Mouse (Mus musculus) thymus, adult 18-20 months (tissue): Measurements from ENCODE around the gene Pacsin1.

ENCODE experiments used
- DNase-seq, 2 experiments: peaks; one replicate each; pipeline ENCODE4 v3.0.0; 2022; ENCODE audit warnings: mixed read lengths in 2 of 2

Gene Pacsin1

DNA sequence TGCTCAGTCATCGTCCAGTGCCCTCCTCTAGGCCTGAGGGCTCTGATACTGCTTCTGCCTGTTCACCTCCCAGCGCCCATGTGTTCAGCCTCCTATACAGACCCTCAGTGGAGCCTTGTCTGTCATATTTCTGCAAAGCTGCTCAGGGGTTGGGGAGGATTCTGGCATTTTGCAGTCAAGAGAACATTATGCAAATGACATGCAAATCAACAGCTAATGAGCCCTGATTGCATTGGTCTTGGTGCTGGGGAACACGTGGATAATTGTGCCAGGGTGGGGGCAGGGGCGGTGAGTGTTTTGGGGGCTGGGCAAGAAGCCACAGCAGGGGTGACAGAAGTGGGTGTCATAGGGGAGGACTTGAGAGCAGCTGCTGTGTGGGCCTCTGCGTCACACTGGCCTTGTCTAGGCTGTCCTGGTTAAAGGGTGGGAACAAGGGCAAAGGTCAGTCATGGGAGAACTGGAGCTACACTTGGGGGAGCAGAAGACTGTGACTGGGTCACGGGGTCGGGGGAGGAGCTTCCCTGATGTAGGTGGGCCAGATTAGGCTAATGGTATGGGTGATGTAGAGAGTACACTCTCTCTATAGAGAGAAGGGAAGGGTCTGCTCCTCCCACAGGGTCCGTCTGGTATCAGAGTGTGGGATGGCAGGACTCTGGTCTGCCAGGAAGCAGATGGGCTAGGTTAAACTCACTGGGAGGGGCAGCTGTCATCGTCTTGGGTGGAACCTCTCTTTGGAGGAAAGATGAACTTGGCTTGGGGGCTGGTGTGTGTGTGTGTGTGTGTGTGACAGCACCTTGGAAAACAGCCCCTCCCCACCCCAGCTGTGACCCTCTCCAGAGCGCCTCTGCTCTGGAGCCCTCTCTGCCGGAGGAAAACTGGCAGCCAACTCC lies 23.9 kb downstream of the Pacsin1 start:
- no peak for DNase-seq

DNA sequence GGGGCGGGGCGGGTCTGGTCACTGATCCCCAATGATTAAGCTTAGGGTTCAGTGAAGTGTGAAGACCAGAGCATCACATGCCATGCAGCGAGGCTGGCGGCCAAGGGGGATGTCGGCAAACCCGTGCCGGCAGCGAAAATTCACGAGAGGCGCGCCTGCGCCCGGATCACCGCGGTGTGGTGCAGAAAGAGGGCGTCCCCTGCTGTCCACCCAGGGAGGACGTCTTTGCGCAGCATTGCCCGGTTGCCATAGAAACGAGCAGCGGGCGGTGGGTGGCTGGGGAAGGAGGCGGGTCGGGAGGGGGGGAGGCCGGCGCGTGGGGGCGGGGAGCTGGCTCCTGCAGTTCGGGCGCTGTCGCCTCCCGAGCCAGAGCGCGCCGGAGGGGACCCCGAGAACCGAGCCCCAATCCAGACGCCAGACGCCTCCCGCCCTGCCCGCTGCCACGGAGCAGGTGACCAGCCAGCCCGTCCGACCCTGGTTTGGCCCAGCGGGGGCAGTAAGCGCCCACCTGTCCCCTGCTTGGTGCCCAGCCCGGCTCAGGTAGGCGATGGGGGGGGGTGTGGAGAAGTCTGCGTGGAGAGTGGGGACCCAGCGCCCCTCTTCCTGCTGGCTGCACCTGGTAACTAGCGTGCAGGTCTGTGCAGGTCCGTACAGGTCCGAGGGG lies 29.7 kb downstream of the Pacsin1 start:
- DNase-seq: peak in 1 of 2 experiments; percentile 16

DNA sequence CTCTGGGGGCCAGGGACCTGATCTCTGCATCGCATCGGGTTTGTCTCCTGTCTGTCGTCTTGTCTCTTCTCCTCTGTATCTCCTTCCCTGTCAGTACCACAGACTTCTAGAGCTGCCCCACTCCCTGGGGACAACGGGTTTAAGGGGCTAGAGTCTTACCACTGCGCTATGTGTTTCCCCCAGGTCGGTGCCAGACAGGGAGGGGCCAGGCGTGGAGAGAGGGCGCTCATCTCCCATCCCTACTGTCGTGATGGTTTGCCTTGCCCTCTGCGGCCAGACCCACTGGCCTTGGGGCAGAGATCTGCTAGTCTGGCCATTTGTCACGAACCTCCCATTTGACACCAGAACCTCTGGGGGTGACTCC lies 30.2 kb downstream of the Pacsin1 start:
- DNase-seq: no peak

DNA sequence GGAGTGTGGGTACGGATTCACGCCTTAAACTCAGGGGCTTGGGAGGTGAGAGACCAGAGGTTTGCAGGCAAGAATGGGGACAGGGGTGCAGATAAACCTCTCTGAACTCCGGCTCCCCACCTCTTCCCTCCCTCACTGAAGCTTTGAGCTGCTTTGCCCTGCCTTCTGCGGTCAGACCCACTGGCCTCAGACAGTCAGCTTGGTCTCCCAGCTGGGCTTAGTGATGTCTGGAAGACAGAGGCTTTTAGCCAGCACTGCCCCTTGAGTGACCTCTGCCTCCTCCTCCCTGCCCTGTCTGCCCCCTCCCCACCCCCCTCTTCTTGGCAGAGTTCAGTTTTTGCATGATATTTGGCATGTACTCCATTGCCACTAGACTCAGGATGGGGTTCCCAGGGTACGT lies 31.1 kb downstream of the Pacsin1 start:
- DNase-seq: no peak

DNA sequence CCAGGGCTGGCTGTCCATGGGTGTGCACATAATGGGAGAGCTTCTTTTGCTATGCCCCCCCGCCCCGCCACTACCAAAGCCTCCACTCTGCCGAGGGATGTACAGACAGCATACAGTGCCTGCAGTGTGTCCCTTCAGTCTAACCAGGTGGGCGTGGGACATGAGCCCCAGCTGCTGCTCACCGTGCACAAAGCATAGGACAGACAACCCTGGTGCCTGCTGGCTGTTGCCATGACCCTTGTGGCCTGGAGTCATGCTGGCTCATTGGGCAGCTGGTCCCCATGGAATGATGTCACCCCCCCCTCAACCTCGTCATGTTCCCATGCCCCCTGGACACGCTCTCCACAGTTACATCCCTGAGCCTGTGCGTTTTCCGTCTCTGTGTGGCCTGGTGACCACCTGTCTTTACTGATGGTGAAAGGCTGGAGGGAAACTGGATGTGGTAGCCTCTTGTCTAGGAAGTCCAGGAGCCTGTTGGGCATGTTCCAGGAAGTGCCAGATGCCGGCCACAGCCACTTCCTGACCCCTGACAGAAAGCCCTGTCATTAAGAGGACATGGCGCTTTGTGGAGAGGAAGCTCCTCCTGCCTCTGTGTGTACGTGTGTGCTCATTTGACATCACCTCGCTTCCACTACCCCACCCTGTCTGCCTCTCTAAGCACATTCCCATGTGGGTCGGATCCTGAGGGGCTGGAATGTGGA lies 35.8 kb downstream of the Pacsin1 start:
- no peak for DNase-seq

DNA sequence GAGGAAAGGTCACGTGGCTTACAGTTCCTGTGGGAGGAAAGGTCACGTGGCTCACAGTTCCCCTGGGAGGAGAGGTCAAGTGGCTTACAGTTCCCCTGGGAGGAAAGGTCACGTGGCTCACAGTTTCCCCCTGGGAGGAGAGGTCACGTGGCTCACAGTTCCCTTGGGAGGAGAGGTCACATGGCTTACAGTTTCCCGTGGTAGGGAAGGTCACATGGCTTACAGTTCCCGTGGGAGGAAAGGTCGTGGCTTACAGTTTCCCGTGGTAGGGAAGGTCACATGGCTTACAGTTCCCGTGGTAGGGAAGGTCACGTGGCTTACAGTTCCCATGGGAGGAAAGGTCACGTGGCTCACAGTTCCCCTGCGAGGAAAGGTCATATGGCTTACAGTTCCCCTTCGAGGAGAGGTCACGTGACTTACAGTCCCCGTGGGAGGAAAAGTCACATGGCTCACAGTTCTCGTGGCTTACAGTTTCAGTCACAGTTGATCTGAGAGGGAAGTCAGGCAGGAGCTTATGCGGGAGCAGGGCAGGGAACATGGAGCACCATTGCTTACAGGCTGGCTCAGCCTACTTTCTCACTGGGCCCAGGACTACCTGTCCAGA lies 44.4 kb downstream of the Pacsin1 start:
- no peak for DNase-seq

DNA sequence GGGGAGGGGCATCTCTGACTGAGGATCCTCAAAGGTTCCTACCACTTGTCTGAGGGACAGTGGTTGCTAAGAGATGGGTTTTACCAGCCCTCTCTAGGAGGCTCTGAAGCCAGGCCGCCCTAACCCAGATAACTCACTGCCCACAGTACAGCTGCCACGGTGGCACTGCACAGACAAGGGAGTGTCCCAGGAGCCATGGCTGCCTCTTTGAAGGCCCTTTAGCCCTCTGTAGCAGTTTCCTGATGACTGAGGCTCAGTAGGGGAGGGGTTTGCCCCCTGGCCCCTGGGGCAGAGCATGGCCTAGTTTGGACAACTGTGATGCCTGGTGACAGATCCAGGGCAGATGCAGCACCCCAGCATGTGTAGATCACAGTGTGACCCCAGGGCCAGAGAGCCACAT lies 45.5 kb downstream of the Pacsin1 start:
- no peak for DNase-seq

DNA sequence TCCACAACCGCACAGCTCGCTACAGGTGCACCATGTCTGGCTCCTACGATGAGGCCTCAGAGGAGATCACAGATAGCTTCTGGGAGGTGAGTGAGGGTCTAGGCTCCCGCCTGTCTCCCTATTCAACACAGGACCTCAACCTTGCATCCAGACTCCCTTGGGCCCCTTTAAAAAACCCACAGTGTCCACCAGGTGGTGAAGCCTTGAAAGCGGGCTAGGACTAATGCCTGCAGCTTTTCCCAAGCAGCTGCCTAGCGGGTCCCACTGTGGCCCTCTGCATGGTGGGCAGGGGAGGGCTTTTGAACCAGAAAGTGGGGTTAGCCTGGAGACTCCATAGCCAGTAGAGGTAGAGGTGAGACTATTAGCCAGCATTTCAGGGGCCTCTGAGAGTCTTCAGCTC lies 46.5 kb downstream of the Pacsin1 start:
- no peak for DNase-seq

DNA sequence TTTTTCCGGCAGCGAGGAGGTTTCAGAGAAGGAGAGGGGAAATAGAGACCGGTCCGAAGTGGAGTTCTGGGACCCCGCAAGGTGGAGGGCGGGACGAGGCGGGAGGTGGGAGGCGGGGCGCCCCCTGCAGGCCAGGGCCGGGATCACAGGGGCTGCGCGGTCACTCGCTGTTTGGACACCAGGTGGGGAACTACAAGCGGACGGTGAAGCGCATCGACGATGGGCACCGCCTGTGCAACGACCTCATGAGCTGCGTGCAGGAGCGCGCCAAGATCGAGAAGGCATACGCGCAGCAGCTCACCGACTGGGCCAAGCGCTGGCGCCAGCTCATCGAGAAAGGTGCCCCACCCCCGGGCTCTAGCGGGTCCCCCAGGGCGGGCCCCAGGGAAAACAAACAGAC lies 47.2 kb downstream of the Pacsin1 start:
- no peak for DNase-seq

DNA sequence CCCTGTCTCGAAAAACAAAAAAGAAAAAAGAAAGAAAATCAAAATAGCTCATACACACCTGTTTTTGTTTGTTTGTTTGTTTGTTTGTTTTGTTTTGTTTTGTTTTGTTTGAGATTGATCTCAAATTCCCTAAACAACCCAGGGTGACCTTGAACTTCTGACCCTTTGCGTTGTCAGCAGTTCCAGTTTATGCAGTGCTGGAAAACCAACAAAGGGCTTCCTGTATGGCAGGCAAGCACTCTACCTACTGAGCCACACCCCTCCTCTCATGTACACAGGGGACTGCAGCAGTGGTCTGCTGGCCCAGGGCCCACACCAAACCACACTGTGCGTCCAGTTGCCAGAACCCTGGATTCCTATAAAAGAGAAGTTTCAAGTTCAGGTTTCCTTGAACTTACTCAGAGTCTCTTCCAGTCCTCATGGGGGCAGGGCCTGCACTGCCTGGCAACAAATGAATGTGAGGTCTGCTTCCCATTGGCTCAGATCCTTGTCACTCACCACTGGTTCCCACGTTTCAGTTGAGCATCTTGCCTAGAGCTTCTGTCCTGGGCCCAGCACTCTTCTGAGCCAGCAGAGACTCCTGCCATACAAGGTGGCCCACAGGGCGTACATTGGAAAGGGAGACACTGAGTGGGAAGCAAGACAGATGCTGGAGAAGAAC lies 48.8 kb downstream of the Pacsin1 start:
- no peak for DNase-seq

DNA sequence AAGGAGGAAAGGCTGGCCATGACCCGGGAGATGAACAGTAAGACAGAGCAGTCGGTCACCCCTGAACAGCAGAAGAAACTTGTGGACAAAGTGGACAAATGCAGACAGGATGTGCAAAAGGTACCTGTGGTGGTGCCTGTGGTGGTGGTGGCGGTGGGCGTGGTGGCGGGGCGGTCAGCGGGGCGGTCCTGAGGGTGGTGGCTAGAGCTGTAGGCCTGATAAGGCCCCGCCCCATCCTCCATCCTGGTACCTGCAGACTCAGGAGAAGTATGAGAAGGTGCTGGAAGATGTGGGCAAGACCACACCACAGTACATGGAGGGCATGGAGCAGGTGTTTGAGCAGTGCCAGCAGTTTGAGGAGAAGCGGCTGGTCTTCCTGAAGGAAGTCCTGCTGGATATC lies 50.4 kb downstream of the Pacsin1 start:
- DNase-seq: no peak

DNA sequence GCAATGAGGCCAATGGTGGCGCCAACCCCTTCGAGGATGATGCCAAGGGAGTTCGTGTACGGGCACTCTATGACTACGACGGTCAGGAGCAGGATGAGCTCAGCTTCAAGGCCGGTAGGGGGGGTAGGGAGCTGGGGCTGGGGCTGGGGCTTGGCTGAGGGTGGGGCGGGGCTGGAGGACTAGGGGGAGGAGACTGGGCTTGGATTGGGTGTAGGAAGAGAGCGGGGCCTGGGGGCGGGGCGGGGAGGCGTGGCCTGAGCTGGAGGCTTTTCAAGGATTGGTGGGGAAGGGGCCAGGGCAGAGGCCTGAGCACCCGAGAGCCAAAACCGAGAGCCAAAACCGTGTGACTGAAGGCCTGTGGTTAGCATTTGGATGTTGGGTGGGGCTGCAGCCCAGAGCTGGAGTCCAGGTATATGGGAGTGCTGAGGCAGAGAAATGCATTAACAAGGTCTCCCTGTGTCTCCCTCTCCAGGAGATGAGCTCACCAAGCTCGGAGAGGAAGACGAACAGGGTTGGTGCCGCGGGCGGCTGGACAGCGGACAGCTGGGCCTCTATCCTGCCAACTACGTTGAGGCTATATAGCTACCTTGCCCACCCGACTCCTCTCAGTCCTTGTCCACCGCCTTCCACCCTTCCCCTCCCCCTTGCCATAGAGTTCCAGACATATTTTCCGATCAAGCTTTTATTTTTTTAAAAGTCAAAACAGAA lies 52.8 kb downstream of the Pacsin1 start:
- peak; percentile 13 for DNase-seq

DNA sequence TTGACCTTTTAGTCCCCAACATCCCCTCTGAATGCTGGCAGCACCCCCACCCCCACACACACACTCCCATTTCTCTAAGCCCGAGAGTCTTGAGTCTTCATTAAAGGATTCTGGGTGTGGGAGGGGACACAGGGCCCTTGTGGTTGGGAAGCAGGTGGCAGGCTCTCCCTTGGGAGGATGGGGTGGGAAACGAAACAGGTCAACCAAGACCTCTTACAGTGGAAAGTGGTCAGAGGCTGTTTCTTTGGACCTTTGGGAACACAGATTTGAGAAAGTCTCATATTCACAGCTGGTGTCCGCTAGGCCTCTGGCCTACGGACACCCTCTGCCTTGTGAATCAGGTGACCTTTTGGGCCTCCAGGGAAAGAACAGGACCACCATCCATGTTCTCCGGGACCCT lies 54.3 kb downstream of the Pacsin1 start:
- DNase-seq: no peak

DNA sequence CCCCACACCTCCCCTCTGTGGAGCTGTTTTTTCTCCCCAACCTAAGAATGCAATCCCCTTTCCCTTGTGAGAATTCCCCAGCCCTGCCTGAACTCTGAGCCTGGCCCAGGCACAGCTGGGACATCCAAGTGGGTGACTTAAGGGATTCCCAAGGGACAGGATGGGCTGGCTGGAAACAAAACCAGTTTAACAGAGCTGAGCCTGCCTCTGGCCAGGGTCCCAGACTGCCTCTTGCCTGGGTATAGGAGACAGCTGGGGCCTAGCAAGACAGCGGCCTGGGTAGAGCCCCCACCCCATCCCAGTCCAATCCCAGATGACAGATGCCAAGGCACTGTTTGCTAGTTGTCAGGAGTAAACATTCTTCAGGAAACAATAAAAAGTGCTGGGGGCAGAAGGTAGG lies 57.5 kb downstream of the Pacsin1 start:
- DNase-seq: no peak

DNA sequence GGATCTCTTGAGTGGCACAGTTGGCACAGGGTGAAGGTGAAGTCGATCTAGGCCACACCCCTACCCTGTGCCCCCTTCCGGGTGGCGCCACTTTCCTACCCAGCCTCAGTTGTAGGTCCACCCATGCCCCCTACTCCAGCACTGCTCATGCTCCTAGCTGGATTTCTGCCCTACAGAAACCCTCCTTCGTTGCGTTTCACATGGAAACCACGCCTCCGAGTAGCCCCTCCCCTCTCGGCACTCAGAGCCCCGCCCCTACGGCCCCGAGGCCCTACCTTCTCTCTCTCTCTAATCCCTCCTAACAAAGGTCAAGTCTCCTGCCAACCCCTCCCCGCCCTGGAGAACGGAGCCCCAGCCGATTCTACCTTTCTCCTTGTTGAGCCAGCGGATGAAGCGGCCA lies 61.5 kb downstream of the Pacsin1 start:
- no peak for DNase-seq

DNA sequence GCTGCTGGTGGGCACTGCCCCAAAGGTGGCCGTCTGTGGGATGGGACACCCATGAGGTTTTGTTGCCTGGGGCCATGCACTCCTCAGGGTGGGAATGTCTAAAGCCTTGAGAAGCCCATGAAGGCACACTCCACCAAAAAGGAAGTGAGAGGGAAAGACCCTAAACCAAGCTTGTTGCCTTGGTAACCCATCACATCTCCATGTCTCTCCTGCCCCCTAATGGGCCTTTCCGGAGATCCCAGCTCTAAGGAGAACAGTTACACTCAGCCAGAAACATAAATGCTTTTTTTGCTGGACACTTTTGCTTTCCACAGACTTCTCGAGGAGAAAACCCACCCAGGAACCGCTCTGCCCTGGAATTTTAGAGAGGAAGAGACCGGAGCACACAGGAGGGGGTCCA lies 62.9 kb downstream of the Pacsin1 start:
- no peak for DNase-seq

DNA sequence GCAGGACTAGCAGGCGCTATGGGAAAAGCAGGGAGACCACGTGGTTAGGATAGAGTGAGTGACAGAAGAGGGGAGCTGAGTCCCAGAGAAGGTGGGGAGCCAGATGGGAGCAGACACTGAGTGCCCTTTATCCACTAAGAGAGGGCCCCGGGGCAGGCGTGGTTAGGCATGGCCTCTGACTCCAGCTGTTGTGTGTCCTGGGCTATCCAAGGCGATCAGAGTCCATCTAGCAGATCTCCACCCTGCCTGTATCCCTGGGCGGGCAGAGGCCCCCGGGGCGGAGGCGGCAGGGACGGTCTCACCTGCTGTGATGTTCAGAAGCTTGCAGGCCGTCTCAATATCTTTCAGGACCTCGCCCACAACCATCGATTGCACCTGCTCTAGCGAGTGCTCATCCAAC lies 64.4 kb downstream of the Pacsin1 start:
- DNase-seq: no peak

DNA sequence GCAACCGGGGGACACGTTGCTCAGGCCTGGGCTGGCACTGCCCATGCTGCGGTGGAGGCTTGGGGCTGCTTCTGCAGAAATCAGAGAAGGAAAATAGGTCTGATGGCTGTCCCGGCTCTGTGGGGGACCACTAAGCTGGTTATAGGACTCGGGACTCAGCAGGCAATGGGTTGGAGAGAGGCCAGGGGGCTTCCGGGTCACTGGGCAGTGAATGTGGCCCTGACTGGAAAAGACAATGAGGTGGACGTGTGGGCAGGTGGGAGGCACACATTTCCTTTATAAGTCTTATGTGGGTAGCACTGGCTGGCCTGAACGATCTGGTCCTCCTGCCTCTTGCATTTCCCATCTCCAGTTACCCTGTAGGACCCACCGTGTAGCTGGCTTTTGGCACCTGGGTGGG lies 65.0 kb downstream of the Pacsin1 start:
- no peak for DNase-seq

DNA sequence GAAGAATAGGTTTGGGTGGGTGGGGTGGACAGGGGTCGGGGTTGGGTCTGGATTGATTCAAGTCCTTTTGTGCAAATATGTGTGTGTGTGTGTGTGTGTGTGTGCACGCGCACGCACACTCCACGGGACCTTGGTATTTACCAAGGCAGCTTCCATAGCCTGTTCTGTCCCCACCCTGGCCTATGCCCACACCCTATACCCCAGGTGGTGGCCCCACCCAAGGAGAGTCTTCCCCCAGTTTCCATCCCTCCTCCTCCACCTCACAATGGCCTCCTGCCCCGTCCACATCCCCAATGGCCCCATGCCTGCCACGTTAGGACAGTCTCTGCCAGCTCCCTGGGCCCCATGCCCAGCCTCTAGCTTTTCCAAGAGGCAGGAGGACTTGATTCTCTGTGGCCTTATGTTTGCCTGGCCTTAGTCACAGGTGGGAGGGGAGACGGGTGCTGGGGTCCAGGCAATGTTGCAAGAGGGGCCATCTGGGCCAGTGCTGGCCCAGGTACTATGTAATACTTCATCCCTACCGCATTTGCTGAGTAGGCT lies 65.9 kb downstream of the Pacsin1 start:
- DNase-seq: no peak

DNA sequence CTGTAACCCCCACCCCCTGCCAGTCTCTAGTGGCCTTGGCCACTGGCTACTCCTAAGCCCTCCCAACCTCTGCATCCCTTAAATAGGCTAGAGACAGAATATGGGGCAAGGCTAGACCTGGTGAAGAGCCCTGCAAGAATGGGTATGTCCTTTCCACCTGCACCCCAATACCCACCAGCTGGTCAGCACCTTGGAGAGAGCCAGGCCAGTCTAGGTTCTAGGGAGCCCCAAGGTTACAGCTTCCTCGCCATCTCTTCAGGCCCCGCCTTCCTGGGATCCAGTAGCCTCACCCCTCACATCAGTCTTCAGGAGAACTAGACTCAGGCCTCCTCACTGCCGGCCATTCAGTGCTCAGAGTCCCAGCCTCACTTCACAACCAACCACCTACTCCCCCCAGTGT lies 69.0 kb downstream of the Pacsin1 start:
- DNase-seq: no peak

DNA sequence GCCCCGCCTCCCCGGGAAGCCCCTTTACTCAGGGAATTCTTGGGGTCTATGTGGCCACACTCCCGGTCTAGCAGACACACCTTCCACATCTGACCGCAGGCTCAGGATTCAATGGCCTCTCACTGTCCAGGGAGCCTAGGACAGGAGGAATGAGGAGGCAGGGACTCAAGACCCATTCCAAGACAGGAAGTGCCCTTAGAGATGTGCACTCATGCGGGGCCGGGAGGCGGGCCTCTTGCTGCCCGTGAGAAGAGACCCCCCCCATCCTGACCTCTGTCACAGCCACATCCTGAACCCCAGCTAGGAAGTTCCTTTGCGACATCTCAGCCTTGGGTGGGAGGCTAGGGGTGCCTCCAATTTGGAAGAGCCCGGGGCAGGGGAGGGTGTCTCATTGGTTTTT lies 69.7 kb downstream of the Pacsin1 start:
- DNase-seq: no peak

DNA sequence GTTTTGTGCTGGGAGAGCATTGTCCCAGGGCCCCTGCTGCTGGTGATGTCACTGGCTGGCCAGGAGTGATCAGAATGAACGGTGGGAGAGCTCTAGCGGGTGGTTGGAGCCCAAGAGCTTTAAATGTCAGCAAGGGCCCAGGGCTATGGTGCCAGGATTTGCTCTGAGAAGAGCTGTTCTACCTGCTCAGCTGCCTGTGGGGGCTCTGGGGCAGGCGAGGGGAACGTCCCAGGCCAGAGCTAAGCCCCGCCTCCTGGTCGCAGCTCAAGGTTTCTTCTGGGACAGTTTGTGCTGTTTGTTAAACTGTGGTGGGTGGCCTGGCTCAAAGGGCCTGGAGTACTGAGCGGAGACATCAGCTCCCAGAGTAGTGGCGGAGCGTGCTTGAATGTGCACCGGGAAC lies 70.1 kb downstream of the Pacsin1 start:
- no peak for DNase-seq
